Mouse (Mus musculus): ENCODE measurements around the gene Utp18.

- TF ChIP-seq CTCF (IDR thresholded peaks at IDR 0.05; ENCODE audit: borderline replicate concordance, insufficient read depth, low read depth, low read length) (no peak), POLR2A (IDR thresholded peaks at IDR 0.05; ENCODE audit: borderline replicate concordance, insufficient read depth, low read length) (no peak)
These were observed 56.3 kb downstream of the Utp18 start for GRCm38 (mm10) chr11:93829327-93829679.

Data from cerebellum, adult 2 months (tissue).